Mouse (Mus musculus): ENCODE results near the gene Tbx15. TPM values are rescaled to one million over a fixed set of nuclear protein-coding genes. Genes with fewer than 3 reads are reported as not detected.
A peak's percentile ranks its signal among the peaks of the same experiment; 100 is the strongest.

The Tbx15 gene
- polyA plus RNA-seq, 1 experiment from 2014 or later, result 3.8 TPM

GRCm38 (mm10) chr3:99257586-99258577 is 17.7 kb downstream of the Tbx15 start:
- ATAC-seq (replicated peaks; ENCODE audit: low FRiP score) (no peak), DNase-seq (ENCODE audit: low spot score) (peak; percentile 56)
- no peaks in the 10 kb centered on the region for H3K9me3 ChIP-seq (ENCODE audit: control insufficient read depth, low read length)
- peaks cover 87% of the 10 kb centered on the region for H3K27me3 ChIP-seq (ENCODE audit: control insufficient read depth, insufficient read depth, low read length)
- H3K9ac ChIP-seq (ENCODE audit: low read length), result no peak overlapping the region
- 1% methylated on average over 29 of the region's 29 CpGs for WGBS
- no peak overlapping the region for H3K4me2 ChIP-seq (ENCODE audit: low read depth, low read length, severe bottlenecking)
- no peaks in the 10 kb centered on the region for H3K36me3 ChIP-seq (ENCODE audit: control insufficient read depth, insufficient read depth, low read length)
- no peak overlapping the region for H3K4me3 ChIP-seq (ENCODE audit: low read depth, low read length)
- peaks cover 9% of the 10 kb centered on the region; the same call in 1 of the 2 replicates for H3K4me1 ChIP-seq (replicated peaks; ENCODE audit: control insufficient read depth, insufficient read depth, low read length)
- H3K27ac ChIP-seq (ENCODE audit: low read depth, low read length), result no peak overlapping the region

GRCm38 (mm10) chr3:99259741-99260270 is 19.6 kb downstream of the Tbx15 start:
- H3K27me3 ChIP-seq (ENCODE audit: control insufficient read depth, insufficient read depth, low read length), result peaks cover 83% of the 10 kb centered on the region
- no peak overlapping the region for H3K4me2 ChIP-seq (ENCODE audit: low read depth, low read length, severe bottlenecking)
- no peak overlapping the region for H3K4me3 ChIP-seq (ENCODE audit: low read depth, low read length)
- no peak overlapping the region for H3K9ac ChIP-seq (ENCODE audit: low read length)
- DNase-seq (ENCODE audit: low spot score) (no peak), ATAC-seq (replicated peaks; ENCODE audit: low FRiP score) (no peak)
- 4% methylated on average over 6 of the region's 6 CpGs for WGBS
- no peaks in the 10 kb centered on the region; the same call in 1 of the 2 replicates for H3K4me1 ChIP-seq (replicated peaks; ENCODE audit: control insufficient read depth, insufficient read depth, low read length)
- no peak overlapping the region for H3K27ac ChIP-seq (ENCODE audit: low read depth, low read length)
- no peaks in the 10 kb centered on the region for H3K9me3 ChIP-seq (ENCODE audit: control insufficient read depth, low read length)
- H3K36me3 ChIP-seq (ENCODE audit: control insufficient read depth, insufficient read depth, low read length), result no peaks in the 10 kb centered on the region

GRCm38 (mm10) chr3:99260395-99260794 is 20.2 kb downstream of the Tbx15 start:
- no peak overlapping the region for H3K4me3 ChIP-seq (ENCODE audit: low read depth, low read length)
- no peak overlapping the region for H3K9ac ChIP-seq (ENCODE audit: low read length)
- H3K27ac ChIP-seq (ENCODE audit: low read depth, low read length), result no peak overlapping the region
- no peaks in the 10 kb centered on the region; the same call in 1 of the 2 replicates for H3K4me1 ChIP-seq (replicated peaks; ENCODE audit: control insufficient read depth, insufficient read depth, low read length)
- no peaks in the 10 kb centered on the region for H3K36me3 ChIP-seq (ENCODE audit: control insufficient read depth, insufficient read depth, low read length)
- no peak for DNase-seq (ENCODE audit: low spot score)
- no peak overlapping the region for H3K4me2 ChIP-seq (ENCODE audit: low read depth, low read length, severe bottlenecking)
- ATAC-seq (replicated peaks; ENCODE audit: low FRiP score), result no peak
- WGBS, result 37% methylated on average over 2 of the region's 2 CpGs
- peaks cover 85% of the 10 kb centered on the region for H3K27me3 ChIP-seq (ENCODE audit: control insufficient read depth, insufficient read depth, low read length)
- H3K9me3 ChIP-seq (ENCODE audit: control insufficient read depth, low read length), result no peaks in the 10 kb centered on the region

GRCm38 (mm10) chr3:99261371-99261791 is 21.2 kb downstream of the Tbx15 start:
- WGBS, result 2% methylated on average over 18 of the region's 18 CpGs
- Histone ChIP-seq H3K27me3 (ENCODE audit: control insufficient read depth, insufficient read depth, low read length) (peaks cover 80% of the 10 kb centered on the region), H3K4me3 (ENCODE audit: low read depth, low read length) (no peak overlapping the region), H3K9me3 (ENCODE audit: control insufficient read depth, low read length) (no peaks in the 10 kb centered on the region), H3K4me1 (replicated peaks; ENCODE audit: control insufficient read depth, insufficient read depth, low read length) (no peaks in the 10 kb centered on the region; the same call in 1 of the 2 replicates), H3K27ac (ENCODE audit: low read depth, low read length) (no peak overlapping the region), H3K9ac (ENCODE audit: low read length) (no peak overlapping the region), H3K4me2 (ENCODE audit: low read depth, low read length, severe bottlenecking) (no peak overlapping the region), H3K36me3 (ENCODE audit: control insufficient read depth, insufficient read depth, low read length) (no peaks in the 10 kb centered on the region)
- ATAC-seq (replicated peaks; ENCODE audit: low FRiP score) (no peak), DNase-seq (ENCODE audit: low spot score) (no peak)

- WGBS, result 0% methylated on average over 2 of the region's 2 CpGs
- Histone ChIP-seq H3K4me2 (ENCODE audit: low read depth, low read length, severe bottlenecking) (no peak overlapping the region), H3K4me1 (replicated peaks; ENCODE audit: control insufficient read depth, insufficient read depth, low read length) (no peaks in the 10 kb centered on the region)
Observed at GRCm38 (mm10) chr3:99261986-99262385, 21.8 kb downstream of the Tbx15 start.

GRCm38 (mm10) chr3:99263471-99263903 is 23.3 kb downstream of the Tbx15 start:
- DNase-seq (ENCODE audit: low spot score) (no peak), ATAC-seq (replicated peaks; ENCODE audit: low FRiP score) (no peak)
- no peak overlapping the region for H3K27ac ChIP-seq (ENCODE audit: low read depth, low read length)
- no peak overlapping the region for H3K9ac ChIP-seq (ENCODE audit: low read length)
- no peaks in the 10 kb centered on the region for H3K9me3 ChIP-seq (ENCODE audit: control insufficient read depth, low read length)
- no peaks in the 10 kb centered on the region for H3K4me1 ChIP-seq (replicated peaks; ENCODE audit: control insufficient read depth, insufficient read depth, low read length)
- H3K4me2 ChIP-seq (ENCODE audit: low read depth, low read length, severe bottlenecking), result no peak overlapping the region
- H3K36me3 ChIP-seq (ENCODE audit: control insufficient read depth, insufficient read depth, low read length), result no peaks in the 10 kb centered on the region
- 13% methylated on average over 9 of the region's 9 CpGs for WGBS
- no peak overlapping the region for H3K4me3 ChIP-seq (ENCODE audit: low read depth, low read length)
- peaks cover 60% of the 10 kb centered on the region for H3K27me3 ChIP-seq (ENCODE audit: control insufficient read depth, insufficient read depth, low read length)

More at GRCm38 (mm10) chr3:99261986-99262385, 21.8 kb downstream of the Tbx15 start:
- peak; percentile 47; the same call in 1 of the 2 replicates for ATAC-seq (replicated peaks; ENCODE audit: low FRiP score)
- no peak overlapping the region for H3K9ac ChIP-seq (ENCODE audit: low read length)
- no peaks in the 10 kb centered on the region for H3K9me3 ChIP-seq (ENCODE audit: control insufficient read depth, low read length)
- no peak for DNase-seq (ENCODE audit: low spot score)
- no peak overlapping the region for H3K27ac ChIP-seq (ENCODE audit: low read depth, low read length)
- peaks cover 74% of the 10 kb centered on the region for H3K27me3 ChIP-seq (ENCODE audit: control insufficient read depth, insufficient read depth, low read length)
- H3K36me3 ChIP-seq (ENCODE audit: control insufficient read depth, insufficient read depth, low read length), result no peaks in the 10 kb centered on the region
- H3K4me3 ChIP-seq (ENCODE audit: low read depth, low read length), result no peak overlapping the region

GRCm38 (mm10) chr3:99264695-99265094 is 24.5 kb downstream of the Tbx15 start:
- DNase-seq (ENCODE audit: low spot score) (no peak), ATAC-seq (replicated peaks; ENCODE audit: low FRiP score) (0 out of 2 replicates have a peak, but pooled peaks have one; percentile 16)
- H3K4me1 ChIP-seq (replicated peaks; ENCODE audit: control insufficient read depth, insufficient read depth, low read length), result no peaks in the 10 kb centered on the region
- no peaks in the 10 kb centered on the region for H3K36me3 ChIP-seq (ENCODE audit: control insufficient read depth, insufficient read depth, low read length)
- H3K9ac ChIP-seq (ENCODE audit: low read length), result no peak overlapping the region
- 17% methylated on average over 7 of the region's 7 CpGs for WGBS
- no peak overlapping the region for H3K4me3 ChIP-seq (ENCODE audit: low read depth, low read length)
- H3K27me3 ChIP-seq (ENCODE audit: control insufficient read depth, insufficient read depth, low read length), result peaks cover 50% of the 10 kb centered on the region
- H3K27ac ChIP-seq (ENCODE audit: low read depth, low read length), result no peak overlapping the region
- no peaks in the 10 kb centered on the region for H3K9me3 ChIP-seq (ENCODE audit: control insufficient read depth, low read length)
- H3K4me2 ChIP-seq (ENCODE audit: low read depth, low read length, severe bottlenecking), result no peak overlapping the region

- DNase-seq (ENCODE audit: low spot score), result no peak
Observed at GRCm38 (mm10) chr3:99266752-99267303, 26.6 kb downstream of the Tbx15 start.

More at GRCm38 (mm10) chr3:99266752-99267303, 26.6 kb downstream of the Tbx15 start:
- no peaks in the 10 kb centered on the region for H3K4me1 ChIP-seq (replicated peaks; ENCODE audit: control insufficient read depth, insufficient read depth, low read length)
- no peak overlapping the region for H3K27ac ChIP-seq (ENCODE audit: low read depth, low read length)
- whole genome bisulfite sequencing, result 26% methylated on average over 10 of the region's 10 CpGs
- H3K4me3 ChIP-seq (ENCODE audit: low read depth, low read length), result no peak overlapping the region
- peaks cover 37% of the 10 kb centered on the region for H3K27me3 ChIP-seq (ENCODE audit: control insufficient read depth, insufficient read depth, low read length)
- H3K36me3 ChIP-seq (ENCODE audit: control insufficient read depth, insufficient read depth, low read length), result no peaks in the 10 kb centered on the region
- no peak for ATAC-seq (replicated peaks; ENCODE audit: low FRiP score)
- H3K9ac ChIP-seq (ENCODE audit: low read length), result no peak overlapping the region
- H3K4me2 ChIP-seq (ENCODE audit: low read depth, low read length, severe bottlenecking), result no peak overlapping the region
- H3K9me3 ChIP-seq (ENCODE audit: control insufficient read depth, low read length), result no peaks in the 10 kb centered on the region

Measured in forebrain, embryonic 11.5 days (tissue).